Mouse (Mus musculus): Measurements from ENCODE around the gene Sprr2a1. TPM values are rescaled to one million over a fixed set of nuclear protein-coding genes. Genes with fewer than 3 reads are reported as not detected.
"Not testable (repeated sequence)": the region's sequence is repeated elsewhere in the genome, so short reads cannot be mapped to it uniquely, and the experiment has no call there.

Sprr2a1 gene
- polyA plus RNA-seq (2015; fragmentation: Nextera tagmentation; extraction: Ambion mirVana): 0.29 TPM in 1 of 2 replicates, not detected in the other

GRCm38 (mm10) chr3:92215569-92215968 lies at the start of gene Sprr2a1, which contains the start of gene Sprr2a2:
Gene Sprr2a1 (plus strand): TSS chr3:92215799.
Gene Sprr2a2 (plus strand): TSS chr3:92215920.
- not testable (repeated sequence) for H3K27me3 ChIP-seq (ENCODE audit: control insufficient read depth, insufficient read depth, low read depth, low read length); H3K27ac ChIP-seq (ENCODE audit: low read length); H3K4me2 ChIP-seq (ENCODE audit: low read depth, low read length); H3K4me3 ChIP-seq (ENCODE audit: low read length); ATAC-seq (ENCODE audit: low read depth); H3K4me1 ChIP-seq (replicated peaks; ENCODE audit: control insufficient read depth, insufficient read depth, low read length); H3K9ac ChIP-seq (ENCODE audit: low read length); H3K9me3 ChIP-seq (ENCODE audit: control insufficient read depth, low read length); H3K36me3 ChIP-seq (ENCODE audit: control insufficient read depth, insufficient read depth, low read length)
- whole genome bisulfite sequencing: no CpG with 5 or more reads among the region's 2 CpGs

GRCm38 (mm10) chr3:92169847-92170246 lies 45.8 kb upstream of the Sprr2a1 start:
- H3K9me3 ChIP-seq (ENCODE audit: control insufficient read depth, low read length): no peaks in the 10 kb centered on the region
- no peak overlapping the region for H3K4me3 ChIP-seq (ENCODE audit: low read length)
- no peaks in the 10 kb centered on the region for H3K4me1 ChIP-seq (replicated peaks; ENCODE audit: control insufficient read depth, insufficient read depth, low read length)
- no peaks in the 10 kb centered on the region for H3K27me3 ChIP-seq (ENCODE audit: control insufficient read depth, insufficient read depth, low read depth, low read length)
- H3K4me2 ChIP-seq (ENCODE audit: low read depth, low read length): no peak overlapping the region
- ATAC-seq (ENCODE audit: low read depth): no peak
- WGBS: 78% methylated on average over 3 of the region's 3 CpGs
- H3K36me3 ChIP-seq (ENCODE audit: control insufficient read depth, insufficient read depth, low read length): no peaks in the 10 kb centered on the region
- H3K27ac ChIP-seq (ENCODE audit: low read length): no peak overlapping the region
- no peak overlapping the region for H3K9ac ChIP-seq (ENCODE audit: low read length)

DNA sequence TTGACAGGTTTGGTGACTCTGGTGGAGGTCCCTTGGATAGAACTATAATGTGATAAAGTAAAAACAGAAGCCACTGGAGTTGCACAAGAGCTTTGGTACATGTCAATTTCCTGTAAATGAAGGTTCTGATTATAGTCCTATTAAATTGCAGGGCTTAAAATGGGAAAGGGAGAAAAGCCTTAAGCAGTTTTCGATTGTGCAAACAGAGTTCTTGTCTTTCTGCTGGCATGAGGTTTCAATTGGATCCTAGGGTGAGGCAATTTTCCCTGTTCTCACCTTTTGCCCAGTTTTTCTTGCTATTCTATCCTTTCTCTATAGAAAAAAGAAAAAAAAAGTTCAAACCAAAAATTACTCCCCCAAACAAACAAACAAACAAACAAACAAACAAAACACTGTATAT lies 38.7 kb upstream of the Sprr2a1 start:
- no peak overlapping the region for H3K9ac ChIP-seq (ENCODE audit: low read length)
- H3K27me3 ChIP-seq (ENCODE audit: control insufficient read depth, insufficient read depth, low read depth, low read length): no peaks in the 10 kb centered on the region
- WGBS: 64% methylated on average over 1 of the region's 1 CpGs
- H3K4me2 ChIP-seq (ENCODE audit: low read depth, low read length): no peak overlapping the region
- no peak overlapping the region for H3K27ac ChIP-seq (ENCODE audit: low read length)
- H3K4me3 ChIP-seq (ENCODE audit: low read length): no peak overlapping the region
- no peaks in the 10 kb centered on the region for H3K9me3 ChIP-seq (ENCODE audit: control insufficient read depth, low read length)
- H3K4me1 ChIP-seq (replicated peaks; ENCODE audit: control insufficient read depth, insufficient read depth, low read length): no peaks in the 10 kb centered on the region
- no peak for ATAC-seq (ENCODE audit: low read depth)
- H3K36me3 ChIP-seq (ENCODE audit: control insufficient read depth, insufficient read depth, low read length): no peaks in the 10 kb centered on the region

- Histone ChIP-seq H3K4me2 (ENCODE audit: low read depth, low read length) (no peak overlapping the region), H3K4me1 (replicated peaks; ENCODE audit: control insufficient read depth, insufficient read depth, low read length) (no peaks in the 10 kb centered on the region), H3K27ac (ENCODE audit: low read length) (no peak overlapping the region), H3K36me3 (ENCODE audit: control insufficient read depth, insufficient read depth, low read length) (no peaks in the 10 kb centered on the region), H3K9me3 (ENCODE audit: control insufficient read depth, low read length) (no peaks in the 10 kb centered on the region), H3K4me3 (ENCODE audit: low read length) (no peak overlapping the region), H3K9ac (ENCODE audit: low read length) (no peak overlapping the region), H3K27me3 (ENCODE audit: control insufficient read depth, insufficient read depth, low read depth, low read length) (no peaks in the 10 kb centered on the region)
- WGBS: 75% methylated on average over 6 of the region's 6 CpGs
- peak; percentile 17; the same call in 1 of the 2 replicates for ATAC-seq (ENCODE audit: low read depth)
Observed at GRCm38 (mm10) chr3:92195512-92196200, 19.9 kb upstream of the Sprr2a1 start.

GRCm38 (mm10) chr3:92211133-92211925 lies 4.3 kb upstream of the Sprr2a1 start:
- not testable (repeated sequence) for H3K4me3 ChIP-seq (ENCODE audit: low read length); H3K4me2 ChIP-seq (ENCODE audit: low read depth, low read length); H3K9ac ChIP-seq (ENCODE audit: low read length); H3K9me3 ChIP-seq (ENCODE audit: control insufficient read depth, low read length); H3K27ac ChIP-seq (ENCODE audit: low read length); H3K36me3 ChIP-seq (ENCODE audit: control insufficient read depth, insufficient read depth, low read length); H3K4me1 ChIP-seq (replicated peaks; ENCODE audit: control insufficient read depth, insufficient read depth, low read length); H3K27me3 ChIP-seq (ENCODE audit: control insufficient read depth, insufficient read depth, low read depth, low read length)
- no CpG with 5 or more reads among the region's 16 CpGs for WGBS
- ATAC-seq (ENCODE audit: low read depth): peak; percentile 86

DNA sequence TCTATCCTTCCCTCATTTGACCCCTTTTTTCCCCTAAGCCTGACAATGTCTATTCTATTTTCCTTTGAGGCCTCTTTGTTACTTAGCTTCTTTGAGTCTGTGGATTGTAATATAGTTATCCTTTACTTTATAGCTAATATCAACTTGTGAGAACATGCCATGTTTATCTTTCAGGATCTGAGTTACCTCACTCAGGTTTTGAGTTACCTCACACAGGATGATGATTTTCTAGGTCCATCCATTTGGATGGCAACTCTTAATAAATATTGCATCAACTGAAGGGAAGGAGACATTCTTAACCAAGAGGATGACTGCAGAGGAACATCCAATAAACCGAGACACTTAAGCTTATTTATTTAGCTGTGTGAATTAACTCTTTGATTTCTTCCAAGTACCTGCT lies 3.5 kb upstream of the Sprr2a1 start:
- ATAC-seq (ENCODE audit: low read depth): not testable (repeated sequence)

DNA sequence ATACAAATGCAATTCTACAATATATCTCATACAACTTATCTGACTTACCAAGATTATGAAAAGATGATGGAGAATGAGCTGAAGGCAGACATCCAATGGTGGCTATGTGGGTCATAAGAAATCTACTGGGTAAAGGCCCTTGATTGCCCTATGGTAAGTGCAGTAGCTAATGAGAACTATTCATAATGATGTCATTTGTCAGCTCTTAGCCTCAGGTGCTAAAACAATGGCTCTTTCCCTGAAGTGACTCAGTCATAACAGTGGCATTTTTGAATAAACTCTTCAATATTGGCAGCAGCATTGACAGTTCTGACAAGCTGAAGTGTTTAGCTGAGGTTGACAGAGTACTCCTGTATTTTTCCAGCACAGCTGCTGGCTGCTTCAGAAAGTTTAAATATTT lies 1.9 kb upstream of the Sprr2a1 start:
- peak; percentile 54 for ATAC-seq (ENCODE audit: low read depth)
- not testable (repeated sequence) for H3K9me3 ChIP-seq (ENCODE audit: control insufficient read depth, low read length); H3K27ac ChIP-seq (ENCODE audit: low read length); H3K27me3 ChIP-seq (ENCODE audit: control insufficient read depth, insufficient read depth, low read depth, low read length); H3K4me3 ChIP-seq (ENCODE audit: low read length); H3K4me2 ChIP-seq (ENCODE audit: low read depth, low read length); H3K36me3 ChIP-seq (ENCODE audit: control insufficient read depth, insufficient read depth, low read length); H3K4me1 ChIP-seq (replicated peaks; ENCODE audit: control insufficient read depth, insufficient read depth, low read length); H3K9ac ChIP-seq (ENCODE audit: low read length)

More for the DNA sequence above, 3.5 kb upstream of the Sprr2a1 start:
- not testable (repeated sequence) for H3K27me3 ChIP-seq (ENCODE audit: control insufficient read depth, insufficient read depth, low read depth, low read length); H3K27ac ChIP-seq (ENCODE audit: low read length); H3K9me3 ChIP-seq (ENCODE audit: control insufficient read depth, low read length); H3K4me2 ChIP-seq (ENCODE audit: low read depth, low read length); H3K36me3 ChIP-seq (ENCODE audit: control insufficient read depth, insufficient read depth, low read length); H3K4me3 ChIP-seq (ENCODE audit: low read length); H3K4me1 ChIP-seq (replicated peaks; ENCODE audit: control insufficient read depth, insufficient read depth, low read length); H3K9ac ChIP-seq (ENCODE audit: low read length)
- no CpG with 5 or more reads among the region's 1 CpGs for WGBS

DNA sequence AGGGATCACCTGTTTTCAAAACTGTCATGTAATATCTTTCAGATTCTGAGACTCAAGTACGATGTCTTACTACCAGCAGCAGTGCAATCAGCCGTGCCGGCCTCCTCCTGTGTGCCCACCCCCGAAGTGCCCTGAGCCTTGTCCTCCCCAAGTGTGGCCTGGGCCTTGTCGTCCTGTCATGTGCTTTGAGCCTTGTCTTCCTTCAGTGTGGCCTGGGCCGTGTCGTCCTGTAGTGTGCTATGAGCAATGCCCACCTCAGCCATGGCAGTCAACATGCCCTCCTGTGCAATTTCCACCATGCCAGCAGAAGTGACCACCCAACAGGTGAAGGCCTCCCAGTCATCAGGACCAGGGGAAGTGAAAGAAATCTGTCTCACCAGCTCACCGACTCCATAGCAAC lies 3.4 kb downstream of the Sprr2a1 start:
- ATAC-seq (ENCODE audit: low read depth): peak; percentile 41; the same call in 1 of the 2 replicates
- not testable (repeated sequence) for H3K4me3 ChIP-seq (ENCODE audit: low read length); H3K9ac ChIP-seq (ENCODE audit: low read length); H3K9me3 ChIP-seq (ENCODE audit: control insufficient read depth, low read length); H3K27me3 ChIP-seq (ENCODE audit: control insufficient read depth, insufficient read depth, low read depth, low read length); H3K27ac ChIP-seq (ENCODE audit: low read length); H3K4me1 ChIP-seq (replicated peaks; ENCODE audit: control insufficient read depth, insufficient read depth, low read length); H3K36me3 ChIP-seq (ENCODE audit: control insufficient read depth, insufficient read depth, low read length); H3K4me2 ChIP-seq (ENCODE audit: low read depth, low read length)
- no CpG with 5 or more reads among the region's 8 CpGs for WGBS

GRCm38 (mm10) chr3:92223708-92224107 lies 8.1 kb downstream of the Sprr2a1 start:
- not testable (repeated sequence) for H3K4me1 ChIP-seq (replicated peaks; ENCODE audit: control insufficient read depth, insufficient read depth, low read length); H3K9me3 ChIP-seq (ENCODE audit: control insufficient read depth, low read length); H3K9ac ChIP-seq (ENCODE audit: low read length); H3K27ac ChIP-seq (ENCODE audit: low read length); H3K4me3 ChIP-seq (ENCODE audit: low read length); H3K4me2 ChIP-seq (ENCODE audit: low read depth, low read length); H3K36me3 ChIP-seq (ENCODE audit: control insufficient read depth, insufficient read depth, low read length); H3K27me3 ChIP-seq (ENCODE audit: control insufficient read depth, insufficient read depth, low read depth, low read length)
- ATAC-seq (ENCODE audit: low read depth): peak; percentile 42; the same call in 1 of the 2 replicates
